Mouse (Mus musculus) thymus, postnatal 36 days (tissue): Measurements from ENCODE around the gene Vmn1r11.

Experiments used
- DNase-seq, 2 experiments: peaks; one replicate each; pipeline ENCODE4 v3.0.0; 2022; ENCODE audit warnings: mixed read lengths in 2 of 2

Vmn1r11 gene

DNA sequence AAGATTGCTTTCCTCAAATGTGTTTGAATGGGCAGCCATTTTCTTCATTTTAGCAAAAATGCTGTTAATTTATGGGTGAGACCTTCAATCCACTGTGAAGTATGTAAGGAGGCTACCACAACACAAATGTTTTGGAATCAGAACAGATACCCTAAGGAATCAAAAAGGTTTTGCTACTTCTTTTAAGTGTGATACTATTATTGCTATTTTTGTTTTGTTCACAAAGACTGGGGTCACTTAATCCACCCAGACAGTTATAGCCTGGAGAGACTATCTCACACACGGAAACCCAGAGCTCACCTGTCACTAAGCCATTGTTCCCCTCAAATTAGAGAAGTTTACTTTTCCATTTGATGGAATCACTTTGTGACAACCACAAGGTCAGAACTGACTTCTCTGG is at the start of gene Vmn1r11:
Gene Vmn1r11, plus strand, starts transcription at position 301 of the 400 bp plus-strand sequence.
- no peak for DNase-seq

- DNase-seq = no peak
These were observed 26.9 kb upstream of the Vmn1r11 start for GRCm38 (mm10) chr6:57106358-57106757.

DNA sequence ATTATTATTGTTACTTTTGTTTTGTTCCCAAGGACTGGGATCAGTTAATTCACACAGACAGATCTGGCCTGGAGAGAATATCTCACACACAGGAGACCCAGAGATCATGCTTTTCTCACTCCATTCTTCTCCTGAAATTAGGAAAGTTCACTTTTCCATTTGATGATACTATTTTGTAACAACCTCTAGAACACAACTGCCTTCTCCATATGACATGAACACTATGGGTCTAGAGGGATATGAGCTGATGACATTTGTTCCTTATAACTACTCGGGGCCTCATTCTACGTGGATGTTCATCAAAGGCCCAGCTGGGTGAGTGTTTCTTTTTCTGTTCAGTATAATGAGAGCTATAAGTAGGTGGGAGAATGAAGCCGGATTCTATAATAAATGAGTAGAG is 24.1 kb upstream of the Vmn1r11 start, which contains the start of gene Vmn1r10:
Gene Vmn1r10, plus strand, starts transcription at position 301 of the 400 bp plus-strand sequence.
- DNase-seq = no peak

- DNase-seq = no peak
These were observed 23.4 kb downstream of the Vmn1r11 start, which contains the start of gene Vmn1r12 for GRCm38 (mm10) chr6:57156619-57157018. TSS of gene Vmn1r12 (plus strand) at chr6:57156919.
